Mouse (Mus musculus): Measurements from ENCODE around the gene Gm20388. TPM values are rescaled to one million over a fixed set of nuclear protein-coding genes. Genes with fewer than 3 reads are reported as not detected.
A peak's percentile ranks its signal among the peaks of the same experiment; 100 is the strongest.

Gm20388 gene
- total RNA-seq, 2 experiments from 2014 or later: 11.4 to 18.1 TPM

DNA sequence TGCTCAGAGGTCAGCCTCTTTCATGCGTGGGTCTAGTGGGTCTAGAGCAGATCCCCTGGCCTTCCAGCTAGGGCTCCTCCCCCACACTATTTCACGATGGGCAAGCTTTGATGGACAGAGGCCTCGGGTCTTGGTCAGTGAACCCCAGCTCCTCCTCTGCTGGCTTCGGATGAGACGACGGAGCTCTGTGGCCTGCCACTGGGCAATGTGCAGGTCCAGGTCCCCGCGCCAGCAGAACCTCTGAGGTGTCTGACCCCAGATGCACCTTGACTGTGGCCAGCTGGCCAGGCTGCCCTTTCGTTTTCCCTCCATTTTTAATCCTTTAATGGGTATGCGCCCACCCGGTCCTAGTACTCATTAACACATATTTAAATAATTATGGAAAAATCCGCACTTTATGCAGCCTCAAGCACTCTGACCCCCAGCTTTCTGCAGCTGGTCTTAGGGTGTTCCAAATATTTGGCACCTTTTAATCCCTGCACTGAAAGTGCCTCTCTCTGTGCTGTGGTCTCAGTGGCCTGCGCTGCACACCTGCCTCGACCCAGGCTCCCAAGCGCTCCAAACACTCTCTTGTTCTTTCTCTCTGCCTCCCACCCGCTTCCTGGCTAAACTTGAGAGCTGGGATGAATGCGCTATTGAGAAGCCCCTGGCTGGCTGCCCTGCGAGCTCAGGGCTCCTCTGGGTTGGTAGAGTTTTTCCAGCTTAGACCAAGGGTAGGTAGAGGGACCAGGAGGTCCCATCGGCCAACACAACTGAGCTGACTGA, 1293.2 kb downstream of the Gm20388 start:
- no peak for ATAC-seq (replicated peaks; ENCODE audit: low FRiP score, low TSS enrichment, poor library complexity, severe bottlenecking)

DNA sequence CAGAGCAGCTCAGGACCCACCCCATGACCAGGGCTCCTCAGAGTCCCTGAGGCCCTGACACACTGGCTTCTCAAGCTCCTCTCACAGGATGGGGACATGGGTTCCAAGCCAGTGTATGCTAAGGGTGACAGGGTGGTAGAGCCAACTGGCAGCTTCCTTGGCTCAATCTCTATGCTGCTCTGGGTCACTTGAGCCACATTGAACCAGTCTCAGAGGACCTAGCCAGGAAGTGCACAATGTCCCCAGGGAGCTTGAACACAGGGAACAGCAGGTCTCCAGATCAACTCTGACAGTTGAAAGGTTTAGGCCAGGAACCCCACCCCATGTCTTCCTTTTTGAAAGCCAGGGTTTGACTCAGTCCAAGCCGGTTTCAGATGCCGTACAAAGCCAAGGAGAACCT, 1296.5 kb downstream of the Gm20388 start:
- no peak for ATAC-seq (replicated peaks; ENCODE audit: low FRiP score, low TSS enrichment, poor library complexity, severe bottlenecking)

DNA sequence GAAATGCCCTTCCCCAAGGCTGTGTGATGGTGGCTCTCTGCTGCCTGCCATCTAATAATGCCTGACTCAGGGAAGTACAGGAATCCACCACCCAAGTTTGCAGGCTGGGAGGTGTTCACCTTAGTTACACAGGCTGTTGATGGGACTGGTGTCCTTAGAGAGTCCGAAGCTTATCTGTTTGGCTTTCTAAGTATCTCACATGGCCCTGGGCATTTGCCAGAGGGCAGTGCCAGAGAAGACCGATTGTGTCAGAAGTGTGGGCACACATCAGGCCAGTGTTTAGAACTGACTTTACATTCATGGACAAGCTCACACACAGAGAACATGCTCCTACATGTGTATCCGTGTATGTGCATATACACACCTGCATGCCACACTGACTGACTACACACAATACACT, 1300.0 kb downstream of the Gm20388 start:
- ATAC-seq (replicated peaks; ENCODE audit: low FRiP score, low TSS enrichment, poor library complexity, severe bottlenecking): no peak

DNA sequence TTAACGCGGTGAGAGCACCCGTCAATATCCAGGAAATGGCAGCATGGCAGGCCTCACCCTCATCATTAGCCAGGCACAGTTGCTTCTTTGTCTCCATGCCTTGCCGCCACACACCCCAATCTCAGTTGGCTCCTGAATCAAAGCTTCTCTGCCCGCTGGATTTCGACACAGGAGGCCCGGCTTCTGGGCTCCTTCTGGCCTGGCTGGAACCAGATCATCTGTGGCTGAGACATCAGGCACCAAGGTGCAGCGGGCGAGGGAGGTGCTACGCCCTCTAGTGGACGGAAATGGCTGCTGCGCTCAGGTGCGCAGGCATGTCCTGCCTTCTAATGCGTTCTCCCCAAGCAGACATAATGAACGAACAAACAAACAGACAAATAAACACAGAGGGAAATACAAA, 1302.6 kb downstream of the Gm20388 start:
- peak; percentile 42; the same call in 1 of the 2 replicates for ATAC-seq (replicated peaks; ENCODE audit: low FRiP score, low TSS enrichment, poor library complexity, severe bottlenecking)

DNA sequence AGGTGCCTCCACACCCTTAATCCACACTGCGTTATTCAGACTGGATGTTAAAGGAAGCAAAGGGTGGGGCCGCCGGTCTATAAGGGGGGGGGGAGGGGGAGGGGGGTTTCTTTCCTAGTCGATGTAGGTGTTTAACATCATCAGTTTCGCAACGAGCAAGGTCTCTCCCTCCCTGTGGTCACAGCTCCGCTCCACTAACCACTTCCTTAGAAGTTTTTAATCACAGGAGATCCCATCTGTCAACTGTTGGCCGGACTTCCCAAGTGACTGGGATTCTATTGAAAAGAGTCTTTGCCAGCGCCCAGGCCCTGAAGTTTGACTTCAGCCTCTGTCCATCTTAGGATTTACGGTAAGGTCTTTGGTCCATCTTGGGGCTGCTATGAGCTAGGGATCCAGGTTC, 1303.0 kb downstream of the Gm20388 start:
- no peak for ATAC-seq (replicated peaks; ENCODE audit: low FRiP score, low TSS enrichment, poor library complexity, severe bottlenecking)

DNA sequence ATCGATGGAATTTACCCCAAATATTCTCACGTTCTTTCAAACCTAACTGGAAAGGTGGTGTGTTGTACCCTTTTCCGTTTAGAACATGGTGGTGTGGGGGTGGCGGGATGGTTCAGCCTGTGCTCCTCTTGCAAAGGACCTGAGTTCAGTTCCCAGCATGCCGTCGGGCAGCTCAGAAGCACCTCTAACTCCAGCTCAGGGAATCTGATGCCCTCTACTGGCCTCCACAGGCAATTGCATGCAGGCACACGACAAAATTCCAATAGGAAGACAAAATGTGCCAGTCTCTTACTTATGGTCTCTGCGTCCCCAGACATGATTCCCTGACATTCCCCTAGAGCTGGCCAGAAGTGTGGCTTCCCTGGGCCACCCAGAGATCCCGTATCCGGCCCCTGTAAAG, 1304.3 kb downstream of the Gm20388 start:
- ATAC-seq (replicated peaks; ENCODE audit: low FRiP score, low TSS enrichment, poor library complexity, severe bottlenecking): no peak

DNA sequence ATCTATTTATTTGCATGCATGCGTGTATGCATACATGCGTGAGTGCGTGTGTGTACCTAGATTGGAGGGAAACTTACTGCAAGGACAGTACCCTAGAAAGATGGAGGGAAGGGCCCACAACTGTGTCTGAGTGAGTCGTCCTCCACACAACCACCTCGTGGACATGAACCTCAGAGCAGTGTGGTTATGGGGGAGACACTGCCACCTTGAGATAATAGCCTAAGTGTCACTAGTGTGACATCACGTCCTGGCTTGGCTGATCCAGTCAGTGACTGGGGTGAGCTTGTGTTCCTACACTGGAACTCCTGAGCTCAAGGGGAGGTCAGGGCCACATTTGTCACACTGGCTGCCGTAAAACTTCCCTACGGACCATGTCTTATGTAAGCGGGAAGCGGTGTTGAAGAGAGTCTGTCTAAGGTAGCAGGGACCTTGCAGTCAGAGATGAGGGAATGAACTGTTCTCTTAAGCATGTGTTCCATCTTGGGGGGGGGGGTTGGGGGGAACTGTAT, 1305.9 kb downstream of the Gm20388 start:
- ATAC-seq (replicated peaks; ENCODE audit: low FRiP score, low TSS enrichment, poor library complexity, severe bottlenecking): no peak

DNA sequence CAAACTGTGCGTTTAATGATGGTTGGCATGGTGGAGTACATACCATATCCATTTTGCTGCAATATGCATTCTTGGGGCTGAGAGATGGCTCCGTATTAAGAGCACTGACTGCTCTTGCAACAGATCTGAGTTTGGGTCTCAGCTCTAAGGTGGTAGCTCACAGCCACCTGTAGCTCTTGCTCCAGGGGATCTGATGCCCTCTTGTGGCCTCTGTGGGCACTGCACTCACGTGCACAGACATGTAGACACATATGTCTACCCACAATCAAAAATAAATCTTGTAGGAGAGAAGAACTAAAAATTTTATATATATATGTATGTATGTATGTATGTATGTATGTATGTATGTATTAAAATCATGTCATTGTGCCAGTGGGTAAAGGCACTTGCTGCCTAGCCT, 1307.8 kb downstream of the Gm20388 start:
- ATAC-seq (replicated peaks; ENCODE audit: low FRiP score, low TSS enrichment, poor library complexity, severe bottlenecking): no peak

DNA sequence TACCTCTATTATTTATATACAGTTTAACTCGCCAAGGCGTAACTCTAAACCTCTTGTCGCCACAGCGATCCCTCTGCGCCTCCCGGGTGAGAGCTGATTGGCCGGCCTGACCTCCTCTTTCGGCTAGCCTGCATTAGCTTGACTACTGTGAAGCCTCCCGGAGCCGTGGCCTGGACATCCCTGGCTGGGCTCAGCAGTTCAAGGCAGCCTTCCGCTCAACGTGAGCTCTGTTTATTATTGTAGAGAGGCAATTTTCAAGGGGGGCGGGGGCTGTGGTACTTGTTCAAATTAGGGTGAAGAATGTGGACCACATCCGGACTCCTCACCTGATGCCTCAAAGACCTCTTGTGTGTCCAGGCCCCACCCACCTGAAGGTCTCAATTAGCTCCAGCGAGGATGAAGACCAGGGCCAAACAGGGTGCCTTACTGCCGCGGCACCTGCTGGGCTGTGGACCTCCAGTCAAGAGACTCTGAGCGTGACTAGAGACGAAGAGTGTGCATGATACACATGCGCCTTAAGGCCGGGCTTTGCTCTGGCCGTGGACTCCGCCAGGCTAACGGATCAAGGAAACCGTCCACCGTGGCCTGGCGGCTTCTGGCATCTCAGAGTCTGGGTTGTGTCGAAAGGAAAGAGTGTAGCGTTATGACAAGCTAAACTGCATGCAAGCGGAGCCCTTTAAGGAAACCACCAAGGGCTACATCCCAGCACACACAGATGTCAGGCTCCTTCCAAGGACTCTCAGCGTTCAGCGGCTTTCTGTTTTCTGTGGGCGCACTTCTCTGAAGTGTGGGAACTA, 1309.7 kb downstream of the Gm20388 start:
- ATAC-seq (replicated peaks; ENCODE audit: low FRiP score, low TSS enrichment, poor library complexity, severe bottlenecking): no peak

DNA sequence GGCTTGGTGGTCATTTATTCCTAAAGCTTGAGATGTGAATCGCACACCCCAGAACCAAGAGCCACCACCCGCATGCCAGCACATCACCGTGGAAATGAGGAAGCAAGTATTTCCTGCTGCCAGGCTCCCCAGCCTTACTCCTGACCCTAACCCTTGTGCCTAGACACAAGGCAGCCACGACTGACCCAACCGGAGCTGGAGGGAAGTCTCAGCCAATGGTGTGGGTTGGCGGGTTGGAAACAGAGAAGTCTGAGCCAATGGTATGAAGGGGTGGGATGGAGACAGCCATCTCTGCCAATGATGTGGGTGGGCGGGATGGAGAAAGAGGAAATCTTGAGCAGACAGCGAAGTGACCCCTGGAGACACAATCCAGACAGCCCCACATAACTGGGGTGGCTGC, 1314.1 kb downstream of the Gm20388 start:
- ATAC-seq (replicated peaks; ENCODE audit: low FRiP score, low TSS enrichment, poor library complexity, severe bottlenecking): no peak

DNA sequence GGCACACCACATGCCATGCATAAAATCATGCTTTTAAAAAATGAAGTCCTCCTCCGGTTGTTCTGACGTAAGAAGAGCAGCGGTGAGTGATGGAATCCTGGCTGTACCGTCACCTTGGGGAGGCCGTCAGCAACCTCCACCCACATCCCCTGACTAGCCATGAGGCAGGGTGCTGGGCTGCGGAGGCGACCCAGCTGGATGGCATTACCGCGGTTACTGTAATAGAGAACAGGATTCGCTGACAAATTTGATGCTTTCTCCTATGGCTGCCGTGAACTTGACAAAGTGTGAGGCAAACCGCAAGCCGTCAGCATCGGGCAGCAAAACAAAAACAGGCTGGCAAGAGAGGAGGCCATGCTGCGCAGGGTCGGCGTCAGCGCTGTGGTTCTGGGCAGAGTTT, 1317.1 kb downstream of the Gm20388 start:
- no peak for ATAC-seq (replicated peaks; ENCODE audit: low FRiP score, low TSS enrichment, poor library complexity, severe bottlenecking)

DNA sequence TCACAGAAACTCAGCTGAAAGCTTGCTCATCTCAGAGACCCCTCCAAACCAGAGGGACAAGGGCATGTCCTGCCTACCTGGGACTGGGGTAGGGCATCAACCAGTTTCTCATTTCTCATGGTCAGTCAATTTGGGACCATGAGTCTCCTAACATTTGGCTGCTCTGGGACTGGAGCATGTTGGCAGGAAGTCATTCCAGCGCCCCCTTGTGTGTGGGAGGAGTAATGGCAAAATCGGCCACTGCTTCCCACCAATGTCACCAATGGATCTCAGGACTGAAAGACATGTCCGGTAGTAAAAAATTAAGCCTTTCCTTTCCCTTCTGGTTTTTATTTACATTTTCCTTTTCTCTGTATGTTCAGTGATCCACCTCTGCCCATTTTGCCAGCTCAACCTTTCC, 1318.3 kb downstream of the Gm20388 start:
- peak; percentile 53 for ATAC-seq (replicated peaks; ENCODE audit: low FRiP score, low TSS enrichment, poor library complexity, severe bottlenecking)

DNA sequence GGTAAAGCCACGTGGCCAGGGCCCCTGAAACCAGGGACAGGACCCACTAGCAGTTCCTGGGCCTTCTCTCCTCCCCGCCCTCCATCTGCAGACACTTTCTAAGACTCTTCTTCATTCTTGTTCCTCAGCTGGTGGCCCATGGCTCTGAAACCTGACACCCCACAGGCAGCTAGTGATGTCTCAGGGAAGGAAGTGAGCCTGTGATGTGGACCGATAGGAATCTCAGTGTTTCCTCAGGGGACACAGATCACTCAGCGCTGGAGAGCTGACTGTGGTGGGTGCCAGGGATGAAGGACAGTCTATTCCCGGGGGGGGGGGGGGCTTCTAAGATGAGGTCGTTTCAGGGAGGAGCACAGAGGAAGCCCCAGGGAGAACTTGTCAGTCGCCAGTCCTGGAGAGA, 1318.9 kb downstream of the Gm20388 start:
- ATAC-seq (replicated peaks; ENCODE audit: low FRiP score, low TSS enrichment, poor library complexity, severe bottlenecking): no peak

DNA sequence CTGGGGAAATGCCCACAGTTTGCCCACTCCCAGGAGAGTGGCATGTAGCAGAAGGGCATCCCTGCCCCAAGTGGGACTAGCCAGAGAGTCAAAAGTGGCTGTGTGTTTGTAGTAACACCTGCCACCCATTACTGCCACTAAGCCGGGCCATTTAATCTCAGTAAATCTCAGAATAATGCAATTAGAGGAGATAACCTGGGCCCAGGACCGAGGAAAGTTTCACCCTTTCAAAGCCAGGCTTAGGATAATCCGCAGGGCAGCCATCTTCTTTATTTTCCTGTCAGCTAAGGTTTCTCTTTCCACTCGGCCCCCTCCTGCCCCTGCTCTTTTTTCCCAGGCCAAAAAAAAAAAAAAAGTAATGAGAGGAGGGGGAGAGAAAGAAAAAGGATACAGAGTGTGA, 1322.6 kb downstream of the Gm20388 start:
- ATAC-seq (replicated peaks; ENCODE audit: low FRiP score, low TSS enrichment, poor library complexity, severe bottlenecking): no peak

DNA sequence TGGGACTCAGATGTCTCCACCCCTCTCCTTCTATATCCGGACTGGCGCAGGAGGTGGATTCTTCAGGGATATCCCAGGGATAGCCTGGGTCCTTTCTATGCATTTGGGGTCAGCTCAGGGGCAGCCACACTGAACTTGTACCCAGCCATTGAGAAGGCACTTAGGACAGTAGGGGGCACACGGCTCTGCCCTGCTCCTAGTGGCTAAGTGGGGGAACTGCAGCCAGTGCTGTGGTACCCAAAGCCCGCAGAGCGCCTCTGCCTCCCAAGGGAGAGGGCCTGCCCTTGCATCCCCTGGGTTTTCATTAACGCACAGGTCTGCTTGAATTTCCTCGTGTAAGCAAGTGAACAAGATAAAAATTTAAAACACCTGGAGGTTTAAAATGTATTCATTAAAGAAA, 1324.3 kb downstream of the Gm20388 start:
- ATAC-seq (replicated peaks; ENCODE audit: low FRiP score, low TSS enrichment, poor library complexity, severe bottlenecking): peak; percentile 83

DNA sequence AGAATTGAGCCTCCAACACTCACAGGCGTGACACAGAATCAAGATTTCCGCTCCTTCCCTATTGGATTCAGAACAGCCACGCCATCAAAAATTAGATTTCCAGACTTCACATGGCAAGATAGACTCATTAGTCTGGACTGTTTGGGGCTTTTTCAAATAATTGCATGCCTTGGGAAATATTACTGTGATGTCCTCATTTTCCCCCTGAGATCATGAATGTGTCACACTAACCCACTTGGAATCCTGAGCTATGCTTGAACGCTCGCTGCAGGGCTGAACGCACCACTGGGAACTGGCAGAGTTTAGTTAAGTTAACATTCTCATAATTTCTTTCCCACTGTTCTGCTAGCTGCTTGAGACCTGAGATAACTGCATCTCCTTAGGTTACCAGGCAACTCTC, 1329.0 kb downstream of the Gm20388 start:
- ATAC-seq (replicated peaks; ENCODE audit: low FRiP score, low TSS enrichment, poor library complexity, severe bottlenecking): no peak

DNA sequence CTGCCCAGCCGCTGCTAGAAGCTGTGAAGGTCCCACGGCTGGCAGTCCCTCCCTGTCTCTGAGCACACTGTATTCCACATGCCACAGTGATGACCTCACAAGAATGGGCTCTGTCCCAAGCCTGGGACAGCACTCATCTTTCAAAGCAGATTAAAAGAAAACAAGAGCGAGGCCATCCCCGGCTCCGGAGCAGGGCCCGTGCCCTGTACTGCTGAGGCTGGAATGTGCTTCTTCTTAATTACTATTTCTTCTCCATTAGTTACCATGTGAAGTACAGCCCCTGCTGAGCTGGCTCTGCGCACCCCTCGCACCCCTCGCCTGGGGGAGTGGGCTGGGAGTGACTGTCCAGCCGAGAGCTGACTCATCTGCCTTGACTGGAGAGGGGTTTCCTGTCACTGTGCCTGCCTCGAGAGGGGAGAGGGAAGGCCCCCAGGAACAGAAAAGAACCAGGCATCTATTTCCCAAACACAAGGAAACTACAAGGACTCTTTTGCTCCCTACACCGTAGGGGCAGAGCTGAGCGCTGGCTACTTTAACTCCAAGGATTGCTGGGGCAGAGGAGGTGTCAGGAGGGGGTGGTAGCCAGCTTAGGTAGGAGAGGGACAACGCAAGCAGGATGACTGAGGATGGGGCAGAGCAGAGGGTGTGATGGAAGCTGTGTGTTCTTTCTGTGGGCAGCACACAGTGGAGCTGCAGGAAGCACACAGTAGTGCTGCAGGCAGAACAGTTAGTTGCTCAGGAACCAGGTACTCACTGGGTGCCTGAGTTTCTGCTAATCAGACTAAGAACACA, 1331.3 kb downstream of the Gm20388 start:
- no peak for ATAC-seq (replicated peaks; ENCODE audit: low FRiP score, low TSS enrichment, poor library complexity, severe bottlenecking)

DNA sequence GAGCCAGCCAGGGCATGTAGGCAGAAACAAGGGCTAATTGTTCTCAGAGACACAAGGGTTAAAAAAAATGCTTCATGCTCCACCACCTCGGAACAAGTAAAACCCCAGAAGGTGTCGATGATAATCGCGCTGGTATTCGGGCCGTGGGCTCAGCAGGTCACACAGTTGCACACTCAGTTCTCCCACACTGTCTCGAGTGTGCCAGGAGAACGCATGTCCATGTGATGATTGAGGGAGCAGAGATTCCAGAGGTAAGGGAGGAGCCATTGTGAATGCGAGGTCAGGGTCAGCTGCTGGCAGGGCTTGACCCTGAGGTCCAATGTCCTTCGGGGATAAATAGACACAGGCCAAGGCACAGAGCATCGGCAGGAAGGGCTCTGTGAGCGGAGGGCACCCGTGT, 1332.0 kb downstream of the Gm20388 start:
- ATAC-seq (replicated peaks; ENCODE audit: low FRiP score, low TSS enrichment, poor library complexity, severe bottlenecking): no peak

DNA sequence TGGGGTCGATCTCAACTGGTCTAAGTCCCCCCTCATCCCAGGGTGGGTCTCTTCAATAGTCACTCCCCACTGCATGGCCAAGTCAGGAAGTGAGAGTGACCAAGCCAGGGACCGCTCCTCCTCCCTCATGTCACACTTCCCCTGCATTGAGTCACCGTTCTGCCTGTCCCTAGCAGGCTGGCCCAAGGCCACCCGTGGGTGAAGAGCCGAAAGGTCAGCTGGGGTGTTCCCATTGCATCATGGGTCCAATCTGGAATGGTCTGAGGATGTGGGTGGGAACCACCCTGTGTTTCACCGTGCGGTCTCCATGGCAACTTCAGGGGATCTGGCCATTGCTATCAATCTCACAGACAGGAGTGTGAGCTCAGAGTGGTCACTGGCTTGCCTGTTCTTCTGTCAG, 1338.2 kb downstream of the Gm20388 start:
- ATAC-seq (replicated peaks; ENCODE audit: low FRiP score, low TSS enrichment, poor library complexity, severe bottlenecking): no peak

DNA sequence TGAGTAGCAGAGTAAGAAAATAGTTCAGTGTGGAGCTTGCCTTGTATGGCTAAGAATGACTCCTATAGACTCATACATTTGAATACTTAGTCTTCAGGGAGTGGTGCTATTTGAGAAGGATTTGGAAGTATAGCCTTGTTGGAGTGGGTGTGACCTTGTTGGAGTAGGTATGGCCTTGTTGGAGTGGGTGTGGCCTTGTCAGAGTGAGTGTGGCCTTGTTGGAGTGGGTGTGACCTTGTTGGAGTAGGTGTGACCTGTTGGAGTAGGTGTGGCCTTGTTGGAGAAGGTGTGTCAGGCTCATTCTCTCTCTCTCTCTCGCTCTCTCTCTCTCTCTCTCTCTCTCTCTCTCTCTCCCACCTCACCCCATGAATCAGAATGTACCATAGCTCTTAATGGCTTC, 1338.8 kb downstream of the Gm20388 start:
- ATAC-seq (replicated peaks; ENCODE audit: low FRiP score, low TSS enrichment, poor library complexity, severe bottlenecking): no peak

All from megakaryocyte-erythroid progenitor cell, adult 5-6 weeks (primary cell).